Mouse (Mus musculus): ENCODE data around the gene Hmga1. TPM values are rescaled to one million over a fixed set of nuclear protein-coding genes. Genes with fewer than 3 reads are reported as not detected.

Hmga1 gene
- total RNA-seq, 2 experiments from 2014 or later: 54.8 to 59.1 TPM

DNA sequence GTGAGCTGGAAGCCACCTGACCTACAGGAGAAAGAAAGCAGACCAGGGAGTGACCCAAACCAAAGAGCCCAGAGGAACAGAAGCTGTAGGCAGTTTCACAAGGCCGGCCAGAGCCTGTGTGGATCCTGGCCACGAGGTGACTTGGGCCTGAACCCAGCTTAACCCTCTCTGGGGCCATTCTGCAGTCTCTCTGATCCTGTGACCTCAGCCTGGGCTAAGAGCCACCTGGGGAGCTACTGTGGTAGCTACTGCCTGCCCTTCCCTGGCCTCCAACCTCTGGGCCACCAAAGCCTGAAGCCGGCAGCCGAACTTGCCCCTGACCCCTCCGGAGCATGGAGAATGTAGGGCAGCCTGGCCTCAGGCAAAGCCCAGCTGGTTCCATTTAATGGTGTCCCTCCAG, 27.5 kb upstream of the Hmga1 start:
- DNase-seq: no peak

DNA sequence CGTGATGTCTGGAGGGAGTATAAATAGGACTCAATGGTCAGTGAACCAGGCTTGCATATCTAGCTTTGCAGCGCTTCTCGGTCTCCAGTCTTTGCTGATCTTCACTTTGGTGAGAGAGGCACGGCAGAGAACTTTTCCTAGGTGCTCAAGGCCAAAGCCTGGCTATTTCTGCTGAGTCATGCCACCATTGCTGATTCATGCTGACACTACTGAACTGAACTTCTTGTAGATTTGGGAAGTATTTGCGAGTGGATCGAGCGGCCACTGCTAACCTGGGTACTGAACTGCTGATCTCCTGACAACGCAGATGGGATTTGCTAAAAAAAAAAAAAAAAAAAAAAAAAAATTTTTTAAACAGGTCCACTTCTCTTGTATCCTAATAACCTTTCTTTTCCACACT, 24.2 kb upstream of the Hmga1 start:
- no peak for DNase-seq

DNA sequence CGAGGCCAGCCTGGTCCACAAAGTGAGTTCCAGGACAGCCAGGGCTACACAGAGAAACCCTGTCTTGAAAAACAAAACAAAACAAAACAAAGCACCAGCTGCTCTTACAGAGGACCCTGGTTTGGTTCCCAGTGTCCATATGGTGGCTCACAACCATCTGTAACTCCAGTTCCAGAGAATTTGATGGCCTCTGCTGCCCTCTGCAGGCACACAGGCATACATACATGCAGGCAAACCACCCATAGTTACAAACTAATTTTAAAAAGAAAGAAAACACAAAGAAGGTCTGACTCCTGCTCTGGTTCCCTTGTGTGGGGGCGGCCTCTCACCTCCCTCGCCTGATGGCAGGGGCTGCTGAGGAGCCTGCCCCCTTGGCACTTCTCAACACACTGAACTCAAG, 22.9 kb upstream of the Hmga1 start:
- DNase-seq: no peak

DNA sequence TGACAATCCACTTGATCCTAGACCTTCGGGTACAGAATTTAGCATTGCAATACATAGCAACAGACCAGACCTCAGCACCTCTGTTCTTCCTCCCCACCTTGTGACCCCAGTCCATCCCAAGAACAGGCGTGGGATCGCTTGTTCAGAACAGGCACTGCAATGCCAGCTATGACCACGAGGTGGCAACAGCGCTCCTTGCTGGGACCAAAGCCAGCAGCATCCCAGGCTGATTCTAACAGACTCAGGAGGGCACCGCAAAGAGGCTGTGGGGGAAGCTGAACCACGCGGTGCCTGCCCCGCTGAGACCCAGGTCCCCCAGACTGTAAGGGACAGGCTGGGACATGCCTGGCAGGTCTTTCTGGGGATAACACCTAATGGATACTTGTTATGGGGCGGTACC, 21.6 kb upstream of the Hmga1 start:
- peak; percentile 95 for DNase-seq

DNA sequence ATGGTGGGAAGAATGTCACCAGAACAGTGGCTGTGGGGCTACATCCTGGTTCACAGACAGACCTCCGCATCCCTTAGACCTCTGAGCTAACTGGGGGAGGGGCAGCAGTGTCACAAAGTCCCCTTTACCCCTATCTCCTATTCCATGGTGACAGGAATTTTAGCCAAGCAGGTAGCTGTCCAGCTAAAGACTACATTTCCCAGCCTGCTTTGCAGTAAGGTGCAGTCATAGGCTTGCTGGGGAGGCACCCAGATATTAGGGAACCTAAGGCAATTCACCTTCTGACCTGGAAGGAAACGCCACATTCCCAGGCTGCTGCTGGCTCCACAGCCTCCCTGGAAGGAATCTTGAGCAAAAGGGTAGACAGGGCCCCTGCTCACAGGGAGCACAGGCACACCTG, 15.0 kb upstream of the Hmga1 start:
- no peak for DNase-seq

DNA sequence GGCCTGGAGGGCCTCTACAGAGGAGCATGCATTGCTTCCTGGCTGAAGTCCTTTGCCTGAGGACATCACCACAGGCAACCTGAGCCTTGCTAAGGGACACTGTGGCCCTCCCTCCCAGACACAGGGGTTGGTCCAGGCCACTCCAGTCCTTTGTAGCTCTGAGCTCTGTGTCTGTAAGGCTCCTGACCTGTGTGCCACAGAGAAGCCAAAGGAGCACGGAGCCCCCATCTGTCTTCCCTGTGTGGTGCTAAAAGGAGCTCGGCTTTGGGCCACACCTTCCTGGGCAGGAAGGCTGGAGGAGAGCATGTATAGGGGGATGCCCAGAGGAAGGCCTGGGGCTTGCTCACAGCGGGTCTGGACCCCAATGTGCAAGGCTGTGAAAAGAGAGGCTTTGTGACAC, 14.3 kb upstream of the Hmga1 start:
- DNase-seq: no peak

DNA sequence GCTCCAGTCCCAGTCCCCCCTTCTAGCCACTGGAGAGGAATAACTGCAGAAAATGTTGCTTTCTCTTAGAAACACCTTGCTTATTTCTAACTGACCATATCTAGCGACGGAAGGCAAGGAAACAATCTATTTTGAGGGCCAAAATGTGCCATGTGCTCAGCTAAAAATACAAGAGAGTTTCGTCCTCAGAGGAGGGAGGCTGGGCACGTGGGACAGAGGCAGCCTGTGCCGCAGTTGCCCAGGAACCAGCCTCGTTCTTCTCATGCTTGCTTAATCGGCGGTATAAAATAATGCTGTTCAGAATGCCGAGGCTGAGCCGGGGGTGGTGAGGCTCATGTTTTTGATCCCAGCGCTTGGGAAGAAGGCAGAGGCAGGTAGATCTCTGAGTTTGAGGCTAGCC, 11.7 kb upstream of the Hmga1 start:
- no peak for DNase-seq

DNA sequence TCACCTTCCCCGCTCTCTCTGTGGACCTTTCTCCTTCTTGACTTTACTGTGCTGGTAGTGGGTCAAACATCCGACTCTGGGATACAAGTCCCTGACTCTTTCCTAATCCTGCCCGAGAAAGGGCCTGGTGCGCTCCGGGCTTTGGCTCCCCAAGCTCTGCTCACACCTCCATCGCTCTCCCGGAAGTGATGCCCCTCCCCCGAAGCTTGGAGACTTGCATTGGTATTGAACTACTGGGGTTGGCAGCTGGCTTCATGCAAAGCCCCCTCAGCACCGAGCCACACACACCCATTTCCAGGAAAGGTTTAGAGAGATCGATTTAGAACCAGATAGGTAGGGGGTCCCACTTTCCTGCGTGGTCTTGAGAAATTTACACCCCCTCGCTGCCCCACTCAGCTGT, 10.3 kb upstream of the Hmga1 start:
- no peak for DNase-seq

DNA sequence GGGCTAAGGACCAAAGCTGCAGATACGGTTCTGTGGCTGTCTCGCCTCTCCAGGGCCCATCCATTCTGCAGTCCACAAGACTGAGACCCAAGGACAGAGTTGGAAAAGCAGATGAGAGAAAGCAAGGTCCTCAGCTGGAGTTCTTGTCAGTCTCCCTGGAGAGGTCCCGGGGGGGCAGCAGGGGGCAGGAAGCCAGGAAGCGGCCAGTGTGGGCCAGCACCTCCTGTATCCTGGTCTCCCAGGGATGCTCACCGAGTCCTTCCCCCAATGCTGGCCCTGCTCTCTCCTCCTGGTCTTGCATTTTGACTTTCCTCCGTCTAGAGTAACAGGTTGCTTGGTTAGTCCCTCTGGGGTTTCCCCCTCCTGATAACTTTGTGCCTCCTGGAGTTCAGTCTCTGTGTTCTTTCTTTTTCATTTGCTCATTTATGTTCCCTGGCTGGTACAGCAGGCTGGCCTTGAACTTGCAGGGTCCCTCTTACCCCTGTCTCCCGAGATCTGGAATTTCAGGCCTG, 9.7 kb upstream of the Hmga1 start:
- no peak for DNase-seq

DNA sequence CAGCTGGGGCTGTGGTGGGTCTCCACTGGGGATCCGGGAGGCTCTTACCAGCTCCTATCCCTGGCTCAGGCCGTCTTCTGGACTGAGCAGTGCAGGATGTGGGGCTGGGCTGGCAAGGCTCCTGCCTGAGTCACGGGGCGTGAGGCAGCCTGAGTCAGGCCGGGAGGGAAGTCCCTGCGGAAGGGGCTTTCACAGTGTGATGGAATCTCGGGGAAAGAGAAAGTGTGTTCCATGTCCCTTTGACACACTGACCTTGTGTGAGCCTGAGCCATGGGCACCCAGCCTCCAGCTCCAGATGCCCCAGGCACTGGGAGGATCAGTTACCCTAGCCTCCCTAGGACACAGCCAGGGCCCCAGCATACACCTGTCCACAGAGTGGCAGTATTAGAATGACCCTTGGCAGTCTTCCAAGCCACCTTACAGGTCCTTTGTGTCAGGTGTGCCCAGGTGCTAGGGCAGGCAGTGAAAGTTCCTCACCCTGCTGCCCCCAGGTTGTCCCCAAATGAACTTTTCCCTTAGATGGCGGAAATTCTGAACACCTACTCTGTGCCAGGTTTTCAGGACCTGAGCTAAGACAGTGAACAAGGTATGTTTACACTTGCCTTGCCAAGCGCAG, 8.9 kb upstream of the Hmga1 start:
- peak; percentile 67 for DNase-seq

DNA sequence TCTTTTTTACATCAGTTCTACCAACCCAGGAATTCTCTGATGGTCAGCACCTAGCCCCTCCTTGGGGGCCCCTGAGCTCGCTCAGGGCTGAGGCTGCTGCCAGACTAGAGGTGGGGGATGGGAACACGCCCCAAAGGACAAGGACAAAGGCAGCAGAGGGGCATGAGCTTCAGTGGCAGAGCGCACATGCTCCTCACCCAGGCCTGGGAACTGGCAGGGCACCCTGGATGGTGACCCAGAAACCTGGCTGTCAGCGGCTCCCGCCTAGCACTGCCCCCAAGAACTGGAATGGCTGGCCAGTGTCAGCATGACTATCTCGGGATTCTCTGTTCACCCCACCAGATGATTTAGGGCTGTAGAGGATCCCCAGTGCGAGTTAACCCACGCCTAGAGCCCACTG, 7.1 kb upstream of the Hmga1 start:
- peak; percentile 44 for DNase-seq

DNA sequence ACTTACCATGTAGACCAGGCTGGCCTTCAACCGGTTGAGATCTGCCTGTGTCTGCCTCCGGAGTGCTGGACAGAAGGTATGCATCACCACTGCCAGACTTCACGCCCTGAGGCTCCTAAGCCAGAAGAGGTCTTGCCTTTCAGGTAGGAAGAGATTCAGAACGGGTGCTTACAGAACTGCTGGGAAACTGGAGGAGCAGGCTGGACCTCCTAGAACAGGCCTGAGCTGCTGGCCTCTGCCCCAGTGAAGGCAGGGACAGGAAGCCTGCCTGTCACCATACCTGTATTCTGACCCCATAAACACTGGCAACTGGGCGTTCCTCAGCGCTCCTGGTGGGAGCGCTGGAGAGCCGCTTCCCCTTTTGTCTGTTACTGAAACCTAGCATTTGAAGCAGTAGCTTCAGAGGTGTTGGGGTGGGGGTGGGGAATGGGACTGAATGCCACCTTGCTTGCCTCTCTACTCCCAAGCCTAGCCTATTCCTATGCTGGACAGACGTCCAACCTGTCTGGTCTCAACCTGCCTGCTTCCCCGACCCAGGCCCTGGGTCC, 4.8 kb upstream of the Hmga1 start:
- DNase-seq: no peak

DNA sequence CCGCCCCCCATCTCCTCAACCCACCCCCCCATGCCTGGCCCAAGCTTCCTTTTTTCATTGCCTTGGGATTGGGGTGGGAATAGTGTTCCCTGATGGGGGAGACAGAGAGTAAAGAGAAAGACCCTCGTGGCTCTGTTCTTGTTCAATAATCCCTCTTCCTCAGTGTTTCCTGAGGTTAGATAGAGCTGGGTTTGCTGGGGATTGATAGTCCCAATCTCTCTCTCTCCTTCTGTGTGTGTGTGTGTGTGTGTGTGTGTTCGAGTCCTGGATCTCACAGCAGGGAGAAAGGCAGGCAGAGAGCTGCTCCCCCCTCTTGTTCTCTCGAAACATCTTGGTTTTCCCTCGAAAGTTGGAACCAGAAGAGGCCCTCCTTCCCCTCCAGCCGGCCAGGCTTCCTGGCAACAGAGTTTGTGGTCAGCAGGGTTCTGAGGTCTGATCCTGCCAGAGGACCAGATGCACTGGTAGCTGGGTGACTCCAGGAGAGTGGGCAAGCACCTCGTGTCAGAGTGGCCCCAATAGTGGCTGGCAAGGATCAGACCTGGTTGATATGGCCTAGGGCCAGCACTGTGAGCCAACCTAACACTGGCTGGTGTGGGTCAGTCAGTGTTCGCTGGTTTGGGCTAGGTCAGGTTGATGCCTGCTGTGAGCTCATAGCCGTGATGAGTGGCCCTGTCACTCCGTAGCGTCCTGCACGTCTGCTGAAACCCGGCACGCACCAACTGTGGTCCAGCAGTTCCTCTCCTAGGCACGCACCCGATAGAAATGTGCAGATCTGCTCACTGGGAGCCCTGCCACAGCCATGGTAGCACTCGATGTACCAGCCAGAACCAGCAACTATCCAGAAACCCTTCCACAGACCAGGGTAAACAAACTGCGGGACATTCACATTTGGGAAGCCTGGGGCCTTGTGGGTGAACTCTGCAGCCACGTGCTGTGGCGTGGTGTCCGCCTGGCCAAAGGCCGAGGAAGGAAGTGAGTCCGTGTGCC, 3.8 kb upstream of the Hmga1 start:
- DNase-seq: no peak

DNA sequence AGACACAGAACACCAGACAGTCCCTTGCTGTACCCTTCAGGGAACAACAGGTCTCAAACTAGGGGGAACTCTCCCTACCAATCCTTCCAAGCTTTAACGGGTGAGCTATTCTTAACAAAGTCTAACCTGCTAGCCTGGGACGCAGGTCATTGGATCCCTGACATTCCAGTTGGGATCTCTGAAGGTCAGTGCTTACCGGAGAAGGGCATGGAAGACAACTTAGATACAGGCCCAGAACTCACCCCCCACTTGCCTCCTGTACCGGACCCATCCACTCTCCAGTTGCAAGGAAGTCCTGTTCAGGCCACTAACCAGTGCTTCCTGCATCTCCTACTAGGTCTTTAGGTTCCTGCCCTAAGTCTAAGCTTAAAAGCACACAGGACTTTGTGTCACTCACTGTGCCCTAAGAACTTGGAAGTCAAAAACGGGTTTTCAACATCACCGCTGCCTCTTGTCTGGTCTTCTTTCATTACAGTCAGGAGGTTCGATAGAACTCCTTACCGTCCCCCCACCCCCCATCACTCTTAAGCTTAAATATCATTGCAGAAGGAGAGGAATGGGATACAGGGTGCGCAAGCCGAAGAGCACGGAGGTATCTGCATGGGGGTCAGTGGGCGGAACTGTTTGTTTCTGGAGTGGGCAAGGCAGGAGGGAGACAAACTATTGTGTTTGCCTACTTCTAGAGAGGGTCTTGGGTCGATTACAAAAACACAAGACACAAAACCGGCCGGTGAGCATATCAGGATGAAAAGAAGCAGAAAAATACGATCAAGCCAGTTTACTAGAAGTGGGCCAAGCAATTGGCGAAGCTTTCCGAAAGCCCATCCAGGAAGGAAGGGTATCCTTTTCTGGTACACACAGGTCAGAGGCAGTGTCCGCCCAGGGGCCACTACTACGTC, 2.0 kb upstream of the Hmga1 start:
- no peak for DNase-seq

DNA sequence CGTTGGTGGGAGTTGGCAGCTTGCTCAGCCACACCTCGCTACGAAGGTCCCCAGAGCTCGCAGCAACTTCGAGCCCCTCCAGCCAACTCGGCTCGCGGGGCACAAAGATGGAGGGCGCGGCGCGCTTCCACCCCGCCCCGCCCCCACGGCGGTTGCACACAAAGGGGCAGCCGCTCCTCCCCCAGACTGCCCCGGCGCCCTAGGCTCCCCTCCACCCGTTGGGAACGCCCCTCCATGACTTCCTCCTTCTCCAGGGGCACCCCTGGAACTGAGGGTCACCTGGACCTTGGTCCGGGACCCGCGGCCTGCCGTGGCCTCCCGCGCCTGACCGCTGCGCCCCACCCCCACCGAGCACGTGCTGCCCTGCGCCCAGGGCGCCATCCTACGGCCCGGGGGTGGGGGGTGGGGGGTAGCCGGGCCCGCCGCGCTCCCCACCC, 1.2 kb upstream of the Hmga1 start:
- DNase-seq: peak; percentile 43

DNA sequence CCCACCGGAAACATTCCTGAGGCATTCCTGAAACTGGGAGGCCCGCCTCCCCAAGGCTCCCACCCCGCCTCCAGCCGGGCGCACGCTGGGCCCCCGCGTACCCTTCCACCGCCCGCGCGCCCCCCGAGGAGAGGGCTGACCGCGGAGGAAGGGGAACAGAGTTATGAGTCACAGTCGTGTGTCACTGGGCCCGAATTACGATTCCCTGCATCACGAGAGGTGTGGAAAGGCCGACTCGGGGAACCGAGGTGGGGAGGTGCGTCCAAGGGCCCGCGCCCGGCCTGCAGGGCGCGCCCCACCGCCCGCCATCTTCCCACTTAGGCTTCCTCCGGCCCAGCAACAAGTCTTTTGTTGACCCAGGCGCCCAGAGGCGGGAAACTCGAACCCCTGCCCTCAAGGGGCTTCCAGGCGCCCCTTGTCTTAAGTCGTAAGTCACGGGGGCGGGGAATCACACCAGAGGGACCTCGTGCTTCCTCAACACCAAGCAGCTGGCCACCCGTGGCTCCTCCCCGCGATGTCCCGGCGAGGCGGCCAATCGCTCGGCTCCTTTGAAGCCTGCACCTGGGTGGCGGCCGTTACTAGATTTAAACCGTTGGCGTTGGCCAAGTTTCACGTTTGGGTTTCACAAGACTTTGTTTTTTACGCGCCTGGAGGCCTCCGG, 655 bp upstream of the Hmga1 start:
- DNase-seq: peak; percentile 69

DNA sequence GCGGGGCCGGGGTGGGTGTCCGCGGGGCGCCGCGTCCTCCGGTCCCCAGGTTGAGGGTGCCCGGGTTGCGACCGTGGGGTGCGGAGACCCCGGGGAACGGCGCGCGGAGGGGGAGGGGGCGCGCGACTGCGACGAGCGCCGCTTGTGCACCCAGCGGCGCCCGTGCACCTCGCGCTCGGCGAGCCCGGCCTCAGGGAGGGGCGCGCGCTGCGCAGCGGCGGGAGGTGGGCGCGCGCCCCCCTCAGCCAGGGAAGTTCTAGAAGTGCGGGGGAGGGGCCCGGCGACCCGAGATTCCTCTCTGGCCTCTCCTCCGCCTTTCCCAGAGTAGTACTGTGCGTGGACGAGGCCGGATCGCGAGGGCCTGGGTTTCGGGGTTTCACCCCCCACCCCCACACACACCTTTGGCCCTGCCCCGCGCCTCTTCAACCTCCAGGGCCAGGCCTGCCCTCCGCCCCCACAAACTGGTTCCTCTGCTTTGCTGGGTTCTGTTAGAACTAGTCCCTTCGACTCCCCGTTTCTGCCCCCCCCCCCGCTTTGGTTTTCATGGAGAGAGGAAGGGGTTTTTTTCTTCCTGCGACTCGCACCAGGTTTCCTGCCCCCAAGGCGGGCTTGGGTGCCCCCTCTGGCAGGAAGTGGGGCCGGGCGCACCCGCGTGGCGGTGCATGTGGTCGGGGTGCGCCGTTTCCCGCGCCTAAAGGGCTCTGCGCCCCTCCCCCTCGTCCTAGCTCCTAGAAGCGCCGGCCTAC, 1.1 kb downstream of the Hmga1 start:
- peak; percentile 63 for DNase-seq

DNA sequence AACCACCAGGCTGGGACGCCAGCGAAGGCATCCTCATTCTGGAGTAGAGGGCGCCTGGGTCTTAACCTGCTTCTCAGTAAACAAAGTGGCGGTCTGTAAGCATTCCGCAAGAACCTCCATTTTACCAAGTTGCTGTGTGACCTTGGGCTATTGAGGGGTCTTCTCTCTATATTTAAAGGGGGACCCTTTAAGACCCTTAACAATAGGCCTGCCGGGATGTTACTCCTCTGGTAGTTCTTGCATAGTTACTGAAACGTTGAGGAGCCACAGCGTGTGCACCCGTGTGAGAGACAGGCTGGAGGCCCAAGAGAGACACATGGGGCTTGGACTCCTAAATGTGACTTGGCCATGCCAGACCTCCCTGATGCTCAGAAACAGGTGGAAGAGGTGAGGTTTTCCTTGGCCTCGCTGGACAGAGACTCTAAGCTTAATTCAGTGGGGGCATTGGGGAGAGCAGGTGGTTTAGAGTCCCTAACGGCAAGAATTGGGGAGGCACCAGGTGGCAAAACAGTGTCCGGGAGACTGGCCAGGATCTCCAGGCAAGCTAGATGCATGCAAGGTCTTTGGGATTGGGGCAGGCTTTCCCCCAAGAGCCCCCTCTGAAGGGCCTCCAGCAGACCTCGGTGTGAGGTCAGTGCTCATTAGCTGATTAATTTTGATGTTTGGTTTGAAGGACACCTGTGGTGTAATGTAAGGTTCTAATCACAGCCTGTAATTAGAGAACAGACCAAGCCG, 1.8 kb downstream of the Hmga1 start:
- no peak for DNase-seq

DNA sequence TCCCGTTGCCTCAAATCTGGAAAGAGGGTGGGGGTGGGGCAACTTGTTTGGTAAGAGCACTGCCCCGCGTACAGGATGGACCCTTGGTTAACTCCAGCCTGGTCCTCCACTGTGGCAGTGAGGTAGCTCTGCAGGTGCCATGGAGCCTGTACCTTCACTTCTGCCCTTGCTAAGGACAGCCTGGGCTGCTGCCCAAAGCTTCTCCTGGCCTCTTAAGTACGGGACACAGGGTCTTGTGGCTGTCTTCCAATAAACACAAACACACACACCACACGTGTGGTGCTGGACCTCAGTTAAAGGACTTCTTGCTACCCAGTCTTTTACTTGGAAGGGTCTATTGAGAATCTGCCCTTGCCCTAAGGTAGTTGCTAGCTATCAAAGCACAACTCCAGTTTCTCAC, 2.5 kb downstream of the Hmga1 start:
- DNase-seq: no peak

DNA sequence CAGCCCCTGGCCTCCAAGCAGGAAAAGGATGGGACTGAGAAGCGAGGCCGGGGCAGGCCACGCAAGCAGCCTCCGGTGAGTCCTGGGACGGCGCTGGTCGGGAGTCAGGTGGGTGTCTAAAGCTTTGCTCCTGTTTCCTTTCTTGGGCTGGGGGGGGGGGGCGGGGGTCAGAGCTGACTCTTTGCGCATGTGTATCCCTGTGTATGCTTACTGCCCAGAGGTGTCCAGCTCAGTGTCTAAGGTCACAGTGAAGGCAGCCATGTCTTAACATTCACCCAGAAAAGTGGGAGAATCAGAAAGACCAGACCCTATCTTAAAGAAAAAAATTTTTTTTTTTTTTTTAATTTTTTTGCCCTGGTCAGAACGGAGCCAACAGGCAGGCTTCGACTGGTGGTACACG, 3.3 kb downstream of the Hmga1 start:
- no peak for DNase-seq

Data from heart, postnatal 4 days (tissue).